Mouse (Mus musculus): ENCODE measurements around the gene Sim2. TPM values are rescaled to one million over a fixed set of nuclear protein-coding genes. Genes with fewer than 3 reads are reported as not detected.

Gene Sim2
- polyA plus RNA-seq, 1 experiment from 2014 or later = 1.1 TPM

- Histone ChIP-seq H3K9ac (peak overlapping the region; percentile 59), H3K4me1 (peaks cover 37% of the 10 kb centered on the region), H3K27me3 (peaks cover 78% of the 10 kb centered on the region), H3K27ac (no peak overlapping the region), H3K36me3 (replicated peaks) (no peaks in the 10 kb centered on the region), H3K4me3 (replicated peaks) (peak overlapping the region; percentile 46), H3K4me2 (peak overlapping the region; percentile 95), H3K9me3 (no peaks in the 10 kb centered on the region)
- 2% methylated on average over 77 of the region's 83 CpGs for WGBS
- ATAC-seq (ENCODE audit: low FRiP score) = peak; percentile 54
These were observed 40.6 kb downstream of the Sim2 start for GRCm38 (mm10) chr16:94125172-94125981.

GRCm38 (mm10) chr16:94126200-94126599 lies 41.5 kb downstream of the Sim2 start:
- no peak overlapping the region for H3K27ac ChIP-seq
- H3K4me2 ChIP-seq = peak overlapping the region; percentile 95
- H3K9ac ChIP-seq = no peak overlapping the region
- H3K9me3 ChIP-seq = no peaks in the 10 kb centered on the region
- no peak for ATAC-seq (ENCODE audit: low FRiP score)
- H3K4me1 ChIP-seq = peaks cover 37% of the 10 kb centered on the region
- H3K36me3 ChIP-seq (replicated peaks) = no peaks in the 10 kb centered on the region
- H3K27me3 ChIP-seq = peaks cover 76% of the 10 kb centered on the region
- H3K4me3 ChIP-seq (replicated peaks) = no peak overlapping the region; the same call in 1 of the 2 replicates
- WGBS = 16% methylated on average over 9 of the region's 9 CpGs

- peak; percentile 42; the same call in 1 of the 2 replicates for ATAC-seq (ENCODE audit: low FRiP score)
- H3K4me3 ChIP-seq (replicated peaks) = no peak overlapping the region
- no peaks in the 10 kb centered on the region for H3K9me3 ChIP-seq
- peaks cover 37% of the 10 kb centered on the region for H3K4me1 ChIP-seq
- no peak overlapping the region for H3K4me2 ChIP-seq
- H3K36me3 ChIP-seq (replicated peaks) = peaks cover 3% of the 10 kb centered on the region; the same call in 1 of the 2 replicates
- peaks cover 56% of the 10 kb centered on the region for H3K27me3 ChIP-seq
- no peak overlapping the region for H3K9ac ChIP-seq
- 20% methylated on average over 2 of the region's 2 CpGs for WGBS
- H3K27ac ChIP-seq = no peak overlapping the region
These were observed 43.6 kb downstream of the Sim2 start for GRCm38 (mm10) chr16:94128236-94128835.

GRCm38 (mm10) chr16:94134218-94134617 lies 49.5 kb downstream of the Sim2 start:
- Histone ChIP-seq H3K4me1 (no peaks in the 10 kb centered on the region), H3K4me3 (replicated peaks) (no peak overlapping the region), H3K36me3 (replicated peaks) (peaks cover 3% of the 10 kb centered on the region), H3K27ac (no peak overlapping the region), H3K27me3 (peaks cover 9% of the 10 kb centered on the region), H3K9me3 (no peaks in the 10 kb centered on the region), H3K9ac (no peak overlapping the region), H3K4me2 (no peak overlapping the region)
- WGBS = 83% methylated on average over 10 of the region's 10 CpGs
- no peak for ATAC-seq (ENCODE audit: low FRiP score)

GRCm38 (mm10) chr16:94140746-94141145 lies 56.0 kb downstream of the Sim2 start:
- H3K36me3 ChIP-seq (replicated peaks) = no peaks in the 10 kb centered on the region; the same call in 1 of the 2 replicates
- H3K9me3 ChIP-seq = no peaks in the 10 kb centered on the region
- H3K4me3 ChIP-seq (replicated peaks) = no peak overlapping the region
- peaks cover 16% of the 10 kb centered on the region for H3K27me3 ChIP-seq
- WGBS = 84% methylated on average over 10 of the region's 10 CpGs
- H3K9ac ChIP-seq = no peak overlapping the region
- H3K4me1 ChIP-seq = peaks cover 24% of the 10 kb centered on the region
- no peak overlapping the region for H3K4me2 ChIP-seq
- ATAC-seq (ENCODE audit: low FRiP score) = no peak
- H3K27ac ChIP-seq = no peak overlapping the region

GRCm38 (mm10) chr16:94143325-94143724 lies 58.6 kb downstream of the Sim2 start:
- H3K27me3 ChIP-seq = peaks cover 22% of the 10 kb centered on the region
- H3K4me2 ChIP-seq = peak overlapping the region; percentile 32
- 13% methylated on average over 10 of the region's 10 CpGs for WGBS
- no peak overlapping the region for H3K4me3 ChIP-seq (replicated peaks)
- H3K9me3 ChIP-seq = no peaks in the 10 kb centered on the region
- peak; percentile 80 for ATAC-seq (ENCODE audit: low FRiP score)
- 0 out of 2 replicates have a peak overlapping the region, but pooled peaks have one; percentile 25 for H3K27ac ChIP-seq
- H3K4me1 ChIP-seq = peaks cover 29% of the 10 kb centered on the region
- no peak overlapping the region for H3K9ac ChIP-seq
- no peaks in the 10 kb centered on the region; the same call in 1 of the 2 replicates for H3K36me3 ChIP-seq (replicated peaks)

GRCm38 (mm10) chr16:94148139-94148538 lies 63.4 kb downstream of the Sim2 start:
- 23% methylated on average over 11 of the region's 11 CpGs for WGBS
- no peak overlapping the region for H3K4me3 ChIP-seq (replicated peaks)
- H3K4me2 ChIP-seq = peak overlapping the region; percentile 21; the same call in 1 of the 2 replicates
- H3K27me3 ChIP-seq = peaks cover 31% of the 10 kb centered on the region
- no peak overlapping the region for H3K27ac ChIP-seq
- no peak for ATAC-seq (ENCODE audit: low FRiP score)
- H3K9ac ChIP-seq = peak overlapping the region; percentile 44; the same call in 1 of the 2 replicates
- no peaks in the 10 kb centered on the region for H3K36me3 ChIP-seq (replicated peaks)
- H3K4me1 ChIP-seq = peaks cover 36% of the 10 kb centered on the region
- H3K9me3 ChIP-seq = no peaks in the 10 kb centered on the region

- Histone ChIP-seq H3K27ac (no peak overlapping the region), H3K36me3 (replicated peaks) (no peaks in the 10 kb centered on the region), H3K4me1 (peaks cover 36% of the 10 kb centered on the region)
These were observed 65.7 kb downstream of the Sim2 start for GRCm38 (mm10) chr16:94150125-94151103.

GRCm38 (mm10) chr16:94155041-94155653 lies 70.4 kb downstream of the Sim2 start:
- WGBS = 19% methylated on average over 14 of the region's 14 CpGs

More at GRCm38 (mm10) chr16:94150125-94151103, 65.7 kb downstream of the Sim2 start:
- no peak for ATAC-seq (ENCODE audit: low FRiP score)
- H3K4me2 ChIP-seq = no peak overlapping the region
- H3K27me3 ChIP-seq = peaks cover 28% of the 10 kb centered on the region
- H3K4me3 ChIP-seq (replicated peaks) = no peak overlapping the region
- no peak overlapping the region for H3K9ac ChIP-seq
- H3K9me3 ChIP-seq = no peaks in the 10 kb centered on the region
- WGBS = 75% methylated on average over 15 of the region's 15 CpGs

GRCm38 (mm10) chr16:94157819-94158218 lies 73.1 kb downstream of the Sim2 start:
- no peak overlapping the region for H3K4me2 ChIP-seq
- no peak overlapping the region for H3K27ac ChIP-seq
- 80% methylated on average over 8 of the region's 8 CpGs for WGBS
- H3K36me3 ChIP-seq (replicated peaks) = no peaks in the 10 kb centered on the region
- no peak overlapping the region for H3K4me3 ChIP-seq (replicated peaks)
- no peaks in the 10 kb centered on the region for H3K9me3 ChIP-seq
- H3K9ac ChIP-seq = no peak overlapping the region
- H3K4me1 ChIP-seq = peaks cover 21% of the 10 kb centered on the region
- no peak for ATAC-seq (ENCODE audit: low FRiP score)
- H3K27me3 ChIP-seq = peaks cover 29% of the 10 kb centered on the region

More at GRCm38 (mm10) chr16:94155041-94155653, 70.4 kb downstream of the Sim2 start:
- Histone ChIP-seq H3K27ac (peak overlapping the region; percentile 15; the same call in 1 of the 2 replicates), H3K4me3 (replicated peaks) (no peak overlapping the region), H3K4me1 (peaks cover 26% of the 10 kb centered on the region), H3K27me3 (peaks cover 18% of the 10 kb centered on the region; the same call in 1 of the 2 replicates), H3K4me2 (no peak overlapping the region), H3K36me3 (replicated peaks) (no peaks in the 10 kb centered on the region), H3K9ac (no peak overlapping the region), H3K9me3 (no peaks in the 10 kb centered on the region)
- peak; percentile 62 for ATAC-seq (ENCODE audit: low FRiP score)

GRCm38 (mm10) chr16:94162000-94162399 lies 77.3 kb downstream of the Sim2 start:
- H3K27me3 ChIP-seq = peaks cover 48% of the 10 kb centered on the region
- H3K9me3 ChIP-seq = no peaks in the 10 kb centered on the region
- no peak overlapping the region for H3K27ac ChIP-seq
- H3K9ac ChIP-seq = no peak overlapping the region
- H3K4me1 ChIP-seq = peaks cover 24% of the 10 kb centered on the region
- no peak overlapping the region for H3K4me2 ChIP-seq
- H3K36me3 ChIP-seq (replicated peaks) = no peaks in the 10 kb centered on the region
- no peak for ATAC-seq (ENCODE audit: low FRiP score)
- 40% methylated on average over 6 of the region's 6 CpGs for WGBS
- H3K4me3 ChIP-seq (replicated peaks) = no peak overlapping the region
